Comparison of ENCODE assay signal across 9 mouse cellular contexts in genomic region chr9:48707134-48707823, GRCm38 (mm10).
DNase-seq lines count a peak whose midpoint lies in the region; ATAC-seq lines count a peak whose summit lies in the region.
"Had no signal": no experiment of that assay in that cellular context is flagged by ENCODE, and none has a peak within 500 bp of the region (broad histone marks: within the 10 kb centered on the region; RNA-seq: fewer than 3 reads in every experiment).

No protein-coding gene starts in this region.

- no peak for DNase-seq in limb, embryonic 10.5 days (ENCODE audit: low spot score)
- DNase-seq in heart, postnatal 10 days: peak; percentile 63 to 75
- DNase-seq in retina, embryonic 14.5 days (ENCODE audit: low spot score): peak; percentile 34
- DNase-seq in ovary, adult 18-20 months (ENCODE audit: low spot score): no peak
- DNase-seq in thymus, postnatal 36 days: no peak
- no peak for DNase-seq in layer of hippocampus, postnatal 14 days (ENCODE audit: low spot score in 2 of 2)

- H3K4me1 ChIP-seq in limb, embryonic 13.5 days: peaks cover 27% of the 10 kb centered on the region
- H3K4me1 ChIP-seq in limb, embryonic 10.5 days: peaks cover 25% of the 10 kb centered on the region

- 0 out of 2 replicates have a peak overlapping the region, but pooled peaks have one; percentile 19 for H3K9ac ChIP-seq in limb, embryonic 13.5 days
- H3K9ac ChIP-seq: neural tube, embryonic 13.5 days had no signal

- H3K4me3 ChIP-seq in limb, embryonic 13.5 days: no peak overlapping the region
- H3K4me3 ChIP-seq in limb, embryonic 10.5 days: no peak overlapping the region
- H3K4me3 ChIP-seq: neural tube, embryonic 13.5 days had no signal

- intact Hi-C loops in heart, postnatal 10 days (cut with DNase I): loop anchor here (1.0 to 2.0 kb wide), 2 partner anchors 16 to 30 kb away; no protein-coding TSS in a partner anchor

- peak overlapping the region; percentile 16 for H3K4me2 ChIP-seq in limb, embryonic 13.5 days (replicated peaks)
- H3K4me2 ChIP-seq: neural tube, embryonic 13.5 days had no signal

- no peak overlapping the region for H3K27ac ChIP-seq in limb, embryonic 13.5 days
- H3K27ac ChIP-seq in limb, embryonic 10.5 days: no peak overlapping the region
- H3K27ac ChIP-seq: neural tube, embryonic 13.5 days had no signal

- peaks cover 28% of the 10 kb centered on the region for H3K27me3 ChIP-seq in limb, embryonic 13.5 days
- no peaks in the 10 kb centered on the region for H3K27me3 ChIP-seq in limb, embryonic 10.5 days (ENCODE audit: low read depth, poor library complexity, severe bottlenecking)

- 0 out of 2 replicates have a peak, but pooled peaks cover 1% of the 10 kb centered on the region for H3K9me3 ChIP-seq in limb, embryonic 13.5 days
- H3K9me3 ChIP-seq in limb, embryonic 10.5 days (replicated peaks): no peaks in the 10 kb centered on the region
- H3K9me3 ChIP-seq: neural tube, embryonic 13.5 days had no signal

- ATAC-seq in limb, embryonic 13.5 days (ENCODE audit: low FRiP score, low read depth): peak; percentile 64
- ATAC-seq in common myeloid progenitor, adult 5-6 weeks (replicated peaks; ENCODE audit: low read depth, poor library complexity, severe bottlenecking): peak; percentile 63

- WGBS in limb, embryonic 13.5 days: 56% methylated on average over 14 of the region's 14 CpGs
- WGBS in limb, embryonic 10.5 days: 79% methylated on average over 14 of the region's 14 CpGs

- H3K36me3 ChIP-seq in limb, embryonic 13.5 days: no peaks in the 10 kb centered on the region
- no peaks in the 10 kb centered on the region for H3K36me3 ChIP-seq in limb, embryonic 10.5 days
- H3K36me3 ChIP-seq: neural tube, embryonic 13.5 days had no signal

Comparison
In these comparisons a context has a peak if more than half of its experiments do, and no peak if none do; other contexts are left out.
1. DNase-seq: peak in heart, postnatal 10 days (2 of 2) and retina, embryonic 14.5 days (single experiment); none in limb, embryonic 10.5 days (single experiment), ovary, adult 18-20 months (single experiment), thymus, postnatal 36 days (0 of 2) and layer of hippocampus, postnatal 14 days (0 of 2).